Mouse (Mus musculus) B cell, adult 2 months (primary cell): ENCODE data around the gene Tsfm.
"Not testable (repeated sequence)": the region's sequence is repeated elsewhere in the genome, so short reads cannot be mapped to it uniquely, and the experiment has no call there.

Source experiments
- DNase-seq, 2 experiments: peaks; one replicate each; pipeline ENCODE4 v3.0.0; 2022

The Tsfm gene

DNA sequence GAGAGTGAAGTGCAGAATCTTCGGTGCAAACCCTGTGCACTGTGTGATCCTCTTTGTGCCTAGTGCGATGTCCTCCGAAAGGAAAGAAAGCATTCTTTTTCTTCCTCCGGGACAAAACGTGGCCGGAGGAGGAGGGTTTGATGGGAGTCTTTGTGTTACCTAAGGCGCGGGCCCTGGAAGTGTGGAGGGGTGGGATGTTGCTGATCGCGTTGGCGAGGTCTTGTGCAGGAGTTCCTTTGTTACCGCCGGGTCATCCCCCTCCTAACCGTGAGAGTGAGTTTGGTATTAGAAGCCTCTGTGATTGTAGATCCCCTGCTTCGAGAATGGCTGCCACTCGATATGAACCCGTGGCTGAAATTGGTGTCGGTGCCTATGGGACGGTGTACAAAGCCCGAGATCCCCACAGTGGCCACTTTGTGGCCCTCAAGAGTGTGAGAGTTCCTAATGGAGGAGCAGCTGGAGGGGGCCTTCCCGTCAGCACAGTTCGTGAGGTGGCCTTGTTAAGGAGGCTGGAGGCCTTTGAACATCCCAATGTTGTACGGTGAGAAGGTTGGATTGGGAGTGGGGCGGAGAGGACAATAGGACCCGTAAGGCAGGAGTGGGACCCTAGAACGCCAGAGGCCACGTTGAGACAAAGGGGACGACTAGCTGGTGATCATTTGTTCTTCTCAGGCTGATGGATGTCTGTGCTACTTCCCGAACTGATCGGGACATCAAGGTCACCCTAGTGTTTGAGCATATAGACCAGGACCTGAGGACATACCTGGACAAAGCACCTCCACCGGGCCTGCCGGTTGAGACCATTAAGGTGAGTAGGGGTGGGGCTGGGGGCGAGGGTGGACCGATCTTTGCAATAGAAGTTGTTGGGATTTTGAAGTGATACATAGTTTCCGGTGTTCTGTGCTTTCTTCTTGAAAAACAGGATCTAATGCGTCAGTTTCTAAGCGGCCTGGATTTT, 33.6 kb upstream of the Tsfm start:
- DNase-seq: no peak

DNA sequence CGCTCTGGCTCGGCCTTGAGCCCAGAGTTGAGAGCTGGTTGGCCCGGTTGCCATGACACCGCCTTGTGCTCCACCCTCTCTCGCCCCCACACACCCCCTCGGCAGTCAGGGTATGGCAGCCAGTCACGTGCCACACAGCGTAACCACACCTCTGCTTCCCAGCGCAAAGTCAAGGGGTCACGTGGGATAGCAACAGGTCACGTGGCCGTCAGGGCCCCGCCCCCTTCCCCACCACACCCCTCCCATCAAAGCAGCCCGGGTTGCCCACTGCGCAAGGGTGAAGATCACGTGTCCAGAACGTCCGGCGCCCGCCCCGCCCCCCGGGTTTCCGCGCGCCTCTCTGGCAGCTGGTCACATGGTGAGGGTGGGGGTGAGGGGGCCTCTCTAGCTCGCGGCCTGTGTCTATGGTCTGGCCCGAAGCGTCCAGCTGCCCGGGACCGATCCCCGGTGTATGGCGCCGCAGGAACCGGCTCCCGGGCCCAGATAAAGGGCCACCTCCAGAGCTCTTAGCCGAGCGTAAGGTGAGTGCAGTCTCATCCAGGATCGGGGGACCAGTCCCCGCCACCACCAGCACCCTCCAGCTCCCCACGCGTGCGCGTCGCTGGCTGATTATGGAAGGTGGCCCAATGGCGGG, 32.7 kb upstream of the Tsfm start, which contains the start of gene Cdk4:
Gene Cdk4 (plus strand): TSS at position 296 of the 634 bp plus-strand sequence.
- peak; percentile 96 to 98 for DNase-seq

DNA sequence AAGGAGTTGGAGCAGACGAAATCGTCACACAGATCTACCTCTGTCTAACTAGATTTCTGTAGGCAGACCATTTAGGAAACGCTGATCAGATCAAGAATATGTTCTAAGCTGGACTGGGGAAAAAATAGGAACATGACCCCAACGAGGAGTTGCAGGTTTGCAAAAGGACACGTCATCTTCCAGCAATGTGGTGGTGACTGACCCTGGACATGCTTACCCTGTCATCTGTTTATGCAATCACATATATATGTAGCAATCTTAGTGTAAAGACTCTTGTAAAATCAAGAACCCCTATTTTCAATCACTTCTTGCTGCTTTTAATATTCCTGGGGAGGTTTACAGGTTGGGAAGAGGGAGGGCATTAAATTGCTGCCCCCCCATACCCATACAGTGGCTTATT, 31.9 kb upstream of the Tsfm start:
- no peak for DNase-seq

DNA sequence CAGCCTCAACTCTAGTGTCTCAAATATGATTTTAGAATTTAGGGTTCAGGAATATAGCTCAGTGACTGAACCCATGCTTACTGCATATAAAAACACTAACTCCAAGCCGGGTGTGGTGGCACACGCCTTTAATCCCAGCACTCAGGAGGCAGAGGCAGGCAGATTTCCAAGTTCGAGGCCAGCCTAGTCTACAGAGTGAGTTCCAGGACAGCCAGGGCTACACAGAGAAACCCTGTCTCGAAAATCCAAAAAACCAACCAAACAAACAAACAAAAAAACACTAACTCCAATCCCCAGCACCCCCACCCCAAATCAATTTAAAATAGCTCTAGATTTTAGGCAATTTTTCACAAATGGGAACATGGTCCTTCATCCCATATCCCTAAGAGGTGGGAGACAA, 31.5 kb upstream of the Tsfm start:
- DNase-seq: not testable (repeated sequence)

DNA sequence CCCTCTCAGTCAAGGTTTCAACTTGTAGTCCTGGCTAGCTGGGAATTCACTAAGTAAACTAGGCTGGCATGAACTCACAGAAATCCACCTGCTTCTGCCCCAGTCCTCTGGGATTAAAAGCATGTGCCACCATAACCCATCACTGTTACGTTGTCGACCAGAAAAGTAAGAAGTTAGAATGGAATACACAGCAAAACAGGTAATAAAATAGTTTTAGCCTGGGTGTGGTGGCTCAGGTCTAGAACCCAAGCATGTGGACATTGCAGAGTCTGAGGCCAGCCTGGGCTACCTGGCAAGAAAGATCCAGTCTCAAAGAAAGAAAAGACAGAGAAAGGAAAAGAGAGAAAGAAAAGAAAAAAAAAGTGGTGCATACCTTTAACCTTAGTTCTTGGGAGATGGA, 30.9 kb upstream of the Tsfm start:
- no peak for DNase-seq

DNA sequence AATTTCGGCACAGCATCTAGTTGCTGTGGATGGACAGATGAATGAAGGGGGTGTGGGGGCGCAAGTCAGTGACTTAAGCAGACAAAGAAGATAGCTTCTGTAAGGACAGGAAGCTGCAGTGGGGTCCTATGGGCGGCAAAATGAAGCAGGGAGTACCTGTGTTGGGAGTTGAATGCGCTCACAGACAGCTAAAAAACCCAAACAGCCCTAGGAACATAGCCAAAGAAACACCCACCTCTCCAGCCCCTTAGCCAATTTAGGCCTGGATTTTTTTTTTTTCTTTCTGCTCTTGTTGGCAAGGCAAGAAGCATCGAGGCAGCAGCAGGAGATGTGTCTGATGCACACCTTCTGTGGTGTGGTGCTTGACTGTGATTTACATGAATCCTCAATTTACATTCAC, 30.4 kb upstream of the Tsfm start:
- DNase-seq: no peak

DNA sequence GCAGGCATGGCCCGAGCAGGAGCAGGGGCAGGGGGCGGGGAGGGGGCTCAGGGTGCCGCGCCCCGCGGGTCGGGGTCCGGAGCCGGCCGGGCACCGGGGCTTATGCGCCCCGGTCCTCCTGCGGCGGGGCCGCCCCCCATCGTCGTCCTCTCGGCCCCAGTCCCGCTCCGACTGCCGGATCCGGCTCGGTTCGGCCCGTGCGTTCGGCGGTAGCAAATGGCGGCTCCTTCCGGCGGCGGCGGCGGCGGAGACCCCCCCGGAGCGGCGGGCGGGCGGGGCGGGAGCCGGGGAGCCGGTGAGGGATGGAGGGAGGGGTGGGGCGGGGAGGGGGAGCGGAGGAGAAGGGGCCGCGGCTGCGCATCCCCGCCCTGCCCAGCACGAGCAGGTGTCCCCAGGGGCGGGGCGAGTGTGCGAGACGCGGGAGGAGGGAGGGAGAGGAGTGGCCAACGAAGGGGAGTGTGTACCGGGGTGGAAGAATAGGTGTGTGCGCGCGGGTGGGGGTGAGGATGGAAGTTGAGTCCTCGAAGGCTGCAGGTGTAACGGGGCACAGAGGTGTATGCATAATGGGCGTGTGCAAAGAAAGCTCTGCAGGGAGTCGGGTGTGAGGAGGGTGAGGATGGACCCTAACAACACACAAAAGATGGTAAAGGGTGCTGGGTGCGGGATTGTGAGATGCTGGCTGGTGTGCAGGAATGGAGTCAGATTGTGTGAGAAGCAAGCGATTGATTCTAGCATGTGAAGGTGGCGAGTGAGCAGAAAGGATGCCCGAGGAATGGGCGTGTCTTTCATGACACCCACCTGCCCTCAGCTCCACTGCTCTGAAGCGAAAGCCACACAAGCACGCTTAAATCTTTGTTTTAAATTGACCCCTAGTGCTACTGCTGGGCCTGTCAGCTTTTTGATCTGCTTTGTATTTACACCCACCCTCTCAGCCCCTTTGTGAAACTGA, 29.6 kb upstream of the Tsfm start, which contains the start of gene March9:
Gene March9 (minus strand): TSS at position 217 of the 949 bp plus-strand sequence.
- peak; percentile 69 to 74 for DNase-seq

DNA sequence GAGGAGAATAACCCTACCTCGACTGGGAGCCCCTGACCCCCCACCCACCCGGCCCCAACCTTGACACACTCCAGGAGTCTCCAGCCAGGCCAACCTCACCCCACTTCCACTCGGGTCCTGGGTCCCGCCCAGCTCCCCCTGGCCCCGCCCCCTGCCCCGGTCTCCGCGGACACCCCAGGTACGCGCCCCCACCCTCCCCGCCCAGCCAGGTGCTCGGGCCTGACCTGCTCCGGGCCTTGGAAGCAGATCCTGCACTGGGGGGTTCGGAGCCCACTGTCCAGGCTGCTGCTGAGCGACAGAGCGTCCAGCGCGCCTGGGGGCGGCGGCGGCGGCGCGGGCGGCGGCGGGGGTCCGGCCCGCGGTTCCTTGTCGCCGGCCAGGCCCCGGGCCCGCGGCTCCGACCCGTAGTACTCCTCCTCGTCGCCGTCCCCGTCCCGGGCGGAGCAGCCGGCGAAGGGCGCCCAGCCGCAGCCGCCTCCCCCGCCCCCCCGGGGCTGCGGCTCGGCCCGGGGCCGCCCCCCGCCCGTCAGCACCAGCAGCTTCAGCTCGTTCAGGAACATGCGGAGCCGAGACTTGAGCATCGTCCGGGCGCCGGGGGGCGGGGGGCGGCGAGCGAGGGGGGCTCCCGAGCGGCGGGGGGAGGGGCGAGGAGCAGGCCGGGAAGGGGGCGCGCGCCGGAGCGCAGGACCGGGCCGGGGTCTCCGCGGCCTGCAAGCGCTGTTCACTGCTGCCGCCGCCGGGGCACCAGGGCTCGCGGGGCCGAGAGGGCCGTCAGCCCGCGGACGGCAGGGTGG, 28.7 kb upstream of the Tsfm start:
- DNase-seq: peak in 1 of 2 experiments; percentile 20

DNA sequence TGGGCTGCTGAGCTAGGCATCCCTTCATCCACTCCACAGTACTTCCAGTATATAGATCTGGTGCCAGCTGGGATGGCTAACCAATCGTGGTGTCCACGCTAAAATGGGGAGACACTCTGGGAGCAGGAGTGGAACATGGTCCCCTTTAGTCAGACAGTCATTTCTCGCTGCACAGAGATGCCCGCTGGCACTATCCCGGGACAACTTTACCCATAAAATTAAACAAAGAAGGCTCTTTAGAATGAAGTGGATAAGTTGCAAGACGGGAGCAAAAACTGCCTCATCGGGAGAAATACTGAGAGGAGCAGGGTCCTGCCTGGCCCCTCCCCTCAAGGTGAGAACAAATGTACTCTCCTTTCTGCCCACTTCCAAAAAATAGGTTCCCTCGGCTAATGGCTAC, 28.1 kb upstream of the Tsfm start:
- peak in 1 of 2 experiments; percentile 25 for DNase-seq

DNA sequence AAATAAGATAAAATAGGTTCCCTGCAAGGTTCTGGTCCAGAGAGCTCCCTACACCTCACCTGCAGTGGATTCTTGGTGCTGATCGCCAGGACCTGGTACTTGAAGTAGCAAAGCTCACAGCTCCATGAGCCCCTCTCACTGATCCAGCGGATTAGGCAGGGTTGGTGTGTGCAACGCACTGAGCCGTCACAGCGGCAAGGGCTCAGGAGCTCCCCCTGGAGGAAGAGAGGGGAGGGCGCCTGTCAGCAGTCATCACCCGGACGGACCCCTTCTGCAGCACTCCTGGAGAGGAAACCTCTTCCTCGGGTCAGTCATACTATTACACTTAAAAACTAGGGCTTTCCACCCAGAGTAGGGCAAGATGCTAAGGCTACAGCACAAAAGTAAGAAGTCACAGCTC, 27.5 kb upstream of the Tsfm start:
- peak; percentile 89 to 91 for DNase-seq

DNA sequence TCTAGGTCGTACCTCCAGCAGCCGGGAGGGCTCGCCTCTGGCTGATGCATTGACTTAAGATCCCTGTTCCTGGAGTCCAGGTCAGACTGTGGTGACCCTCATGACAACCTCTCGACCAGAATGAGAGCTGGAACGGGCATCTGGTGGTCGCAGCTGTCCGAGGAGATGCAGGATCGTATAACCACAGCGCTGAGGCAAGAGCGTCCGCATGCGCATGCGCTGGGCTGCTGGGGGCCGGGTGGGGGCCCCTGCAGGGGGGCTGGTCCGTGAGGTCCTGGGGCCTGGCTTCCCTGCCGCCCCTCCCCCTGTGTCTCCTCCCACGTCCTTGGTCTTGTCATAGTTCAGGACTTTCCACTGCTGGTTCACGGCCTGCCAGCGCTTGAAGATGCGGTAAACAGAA, 25.9 kb upstream of the Tsfm start:
- no peak for DNase-seq

DNA sequence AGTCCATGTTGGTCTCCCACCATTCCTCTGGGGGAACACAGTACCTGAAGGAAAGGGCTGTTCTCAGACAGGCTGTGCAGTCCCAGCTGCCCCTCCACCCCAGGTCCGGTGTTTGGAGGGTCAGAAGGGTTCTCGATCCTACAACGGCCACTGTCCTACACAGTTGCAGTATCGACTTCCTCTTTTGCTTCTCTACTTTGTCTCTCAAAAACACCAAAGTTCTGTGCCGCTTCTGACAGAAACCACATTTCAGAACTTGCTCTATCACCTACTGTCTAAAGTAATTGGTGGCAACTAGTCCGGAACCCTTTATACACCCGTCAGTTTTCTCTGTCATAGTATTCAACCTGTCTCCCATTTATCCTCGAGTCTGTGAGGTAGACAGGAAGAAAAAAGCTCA, 24.8 kb upstream of the Tsfm start:
- DNase-seq: peak in 1 of 2 experiments; percentile 33

DNA sequence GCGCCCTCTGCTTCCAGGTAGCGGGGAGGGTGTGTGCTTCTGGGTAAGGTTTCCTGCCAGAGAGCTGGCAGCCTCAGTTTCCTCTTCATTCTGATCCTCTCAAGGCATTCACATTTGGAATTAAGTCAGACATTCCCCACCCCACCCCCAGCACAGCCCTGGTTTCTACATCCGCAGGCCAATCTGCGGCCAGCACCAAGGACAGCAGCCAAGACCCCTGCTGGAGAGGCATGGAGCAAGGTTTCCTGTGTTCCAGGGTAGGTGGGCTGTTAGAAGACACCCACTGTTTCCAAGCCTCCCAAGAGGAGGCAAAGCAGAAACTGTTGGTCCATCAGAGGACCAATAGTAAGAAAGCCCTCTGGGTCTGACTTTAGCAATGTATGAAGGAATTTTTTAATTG, 24.0 kb upstream of the Tsfm start:
- no peak for DNase-seq

DNA sequence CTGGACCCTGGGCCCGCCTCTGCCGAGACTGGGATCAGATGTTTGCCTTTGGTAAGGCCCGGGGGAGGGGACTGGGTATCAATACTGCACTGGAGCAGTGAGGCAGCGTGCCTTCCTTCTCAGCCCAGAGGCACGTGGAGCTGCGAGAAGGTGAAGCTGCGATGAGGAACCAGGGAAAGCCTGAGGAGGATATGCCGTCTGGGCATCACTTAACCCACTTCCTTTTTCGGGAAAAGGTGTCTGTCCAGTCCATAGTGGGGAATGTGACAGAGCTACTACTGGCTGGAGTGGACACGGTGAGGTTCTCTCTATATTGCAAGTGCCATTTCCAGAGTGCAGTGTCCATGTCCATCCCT, 19.5 kb upstream of the Tsfm start:
- DNase-seq: no peak

DNA sequence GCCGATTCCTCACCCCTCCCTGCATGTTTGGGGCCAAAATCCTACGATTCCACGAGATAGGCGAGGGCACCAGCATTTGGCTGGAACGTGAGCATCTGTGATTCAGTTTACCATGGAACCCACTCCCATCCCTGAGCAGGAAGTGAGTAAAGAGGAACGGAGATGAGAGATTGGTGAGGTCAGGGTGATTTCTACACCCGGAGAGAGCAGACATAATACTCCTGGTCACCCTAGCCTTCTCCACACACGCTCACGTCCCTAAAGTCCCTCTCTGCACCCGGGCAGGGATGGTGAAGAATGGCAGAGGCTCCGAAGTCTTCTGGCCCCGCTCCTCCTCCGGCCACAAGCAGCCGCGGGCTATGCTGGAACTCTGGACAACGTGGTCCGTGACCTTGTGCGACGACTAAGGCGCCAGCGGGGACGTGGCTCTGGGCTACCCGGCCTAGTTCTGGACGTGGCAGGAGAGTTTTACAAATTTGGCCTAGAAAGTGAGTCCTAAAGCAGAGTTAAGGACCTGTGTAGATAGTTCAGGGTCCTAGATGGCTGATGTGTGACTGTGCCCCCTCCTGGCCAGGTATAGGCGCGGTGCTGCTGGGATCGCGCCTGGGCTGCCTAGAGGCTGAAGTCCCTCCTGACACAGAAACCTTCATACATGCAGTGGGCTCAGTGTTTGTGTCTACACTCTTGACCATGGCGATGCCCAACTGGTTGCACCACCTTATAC, 18.9 kb upstream of the Tsfm start:
- peak in 1 of 2 experiments; percentile 31 for DNase-seq

DNA sequence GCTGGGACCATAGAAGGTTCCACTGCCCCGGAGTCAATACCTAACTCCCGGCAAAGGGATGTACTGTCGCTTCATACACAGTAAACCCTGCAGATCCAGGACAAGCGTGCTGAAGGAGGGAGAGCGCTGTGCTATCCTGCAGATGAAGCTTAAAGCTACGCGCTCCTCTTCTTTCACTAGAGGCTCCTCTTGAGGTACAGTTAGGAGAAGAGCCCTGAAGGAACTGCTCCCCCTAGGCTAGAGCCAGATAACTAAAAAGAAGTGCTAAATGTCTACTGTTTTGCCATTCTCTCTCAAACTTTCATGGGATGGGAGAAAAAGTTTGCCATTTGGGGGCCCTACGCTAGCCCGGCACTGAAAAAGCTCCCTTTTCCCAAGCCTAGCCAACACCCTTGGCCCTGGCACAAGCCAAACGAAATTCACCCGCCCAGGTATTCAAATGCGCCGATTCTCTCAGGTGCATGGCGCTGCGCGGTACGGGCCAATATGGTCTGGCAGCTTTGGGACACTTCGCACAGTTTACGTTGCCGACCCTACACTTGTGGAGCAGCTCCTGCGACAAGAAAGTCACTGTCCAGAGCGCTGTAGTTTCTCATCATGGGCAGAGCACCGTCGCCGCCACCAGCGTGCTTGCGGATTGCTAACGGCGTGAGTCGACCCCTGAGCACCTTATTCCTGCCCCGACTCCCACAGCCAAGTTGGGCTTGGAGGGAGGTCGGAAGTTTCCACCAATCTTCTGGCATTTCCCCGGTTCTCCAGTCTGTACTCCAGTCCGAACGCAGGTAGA, 18.2 kb upstream of the Tsfm start:
- DNase-seq: no peak

DNA sequence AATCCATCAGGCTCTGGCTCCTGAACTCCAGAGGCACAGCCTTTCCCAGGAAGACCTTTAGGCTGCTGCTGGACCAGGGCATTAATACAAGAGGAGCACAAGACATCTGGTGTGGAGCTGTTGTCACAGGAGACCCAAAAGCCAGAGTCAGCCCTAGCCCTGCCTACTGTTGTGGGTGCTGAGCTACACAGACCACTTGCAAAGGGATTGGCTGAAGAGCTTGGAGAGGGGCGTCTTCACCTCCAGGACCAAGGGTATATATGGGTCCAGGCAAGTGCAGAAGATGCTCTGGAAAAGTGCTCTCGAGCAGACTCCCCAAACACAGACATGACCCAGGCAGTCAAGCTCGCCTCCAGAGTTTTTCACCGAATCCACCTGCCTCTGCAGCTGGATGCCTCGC, 17.3 kb upstream of the Tsfm start, which contains the start of gene Cyp27b1:
Gene Cyp27b1 (plus strand): TSS at position 297 of the 400 bp plus-strand sequence.
- DNase-seq: no peak

DNA sequence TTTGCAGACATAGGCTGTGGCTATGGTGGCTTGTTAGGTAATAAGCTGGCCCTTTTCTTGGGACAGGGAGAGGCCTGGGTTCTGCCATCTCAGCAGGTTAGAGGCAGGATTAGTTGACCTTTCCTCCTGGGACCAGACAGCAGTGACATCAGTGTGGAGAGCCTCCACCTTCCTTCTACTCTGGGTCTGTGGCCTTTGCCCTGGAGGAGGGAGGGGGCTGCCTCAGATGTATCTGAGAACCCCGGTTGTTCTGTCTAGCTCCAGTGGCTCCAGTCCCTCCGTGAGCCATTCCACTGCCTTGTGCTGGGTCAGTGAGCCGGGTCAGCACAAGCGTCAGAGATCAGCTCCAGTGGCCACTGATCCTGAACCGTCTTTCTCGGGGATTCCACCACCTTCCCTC, 12.5 kb upstream of the Tsfm start:
- DNase-seq: no peak

DNA sequence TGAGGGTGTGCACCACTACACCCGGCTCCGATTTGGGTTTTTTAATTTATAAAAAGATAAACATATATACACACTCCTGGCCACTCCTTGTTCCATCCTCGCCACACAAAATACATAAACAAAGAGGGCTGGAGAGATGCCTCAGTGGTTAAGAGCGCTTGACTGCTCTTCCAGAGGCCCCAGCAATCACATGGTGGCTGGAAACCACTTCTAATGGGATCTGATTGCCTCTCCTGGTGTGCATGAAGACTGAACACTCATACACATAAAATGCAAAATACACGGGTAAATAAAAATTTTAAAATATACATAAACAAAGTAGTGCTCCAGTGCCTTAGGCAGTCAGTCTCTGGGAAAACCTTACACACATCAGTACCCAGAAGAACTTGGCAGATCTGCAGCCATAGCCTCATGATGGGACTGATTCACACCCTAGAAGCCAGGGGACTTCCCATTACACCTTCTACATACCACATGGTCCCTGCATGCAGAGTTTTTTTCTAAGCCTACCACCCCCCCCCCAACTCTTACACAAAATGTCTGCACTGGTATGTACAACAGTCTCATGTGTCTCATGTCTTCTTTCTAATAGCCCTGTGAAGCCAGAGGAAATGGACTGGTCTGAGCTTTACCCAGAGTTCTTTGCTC, 12.0 kb upstream of the Tsfm start:
- no peak for DNase-seq

DNA sequence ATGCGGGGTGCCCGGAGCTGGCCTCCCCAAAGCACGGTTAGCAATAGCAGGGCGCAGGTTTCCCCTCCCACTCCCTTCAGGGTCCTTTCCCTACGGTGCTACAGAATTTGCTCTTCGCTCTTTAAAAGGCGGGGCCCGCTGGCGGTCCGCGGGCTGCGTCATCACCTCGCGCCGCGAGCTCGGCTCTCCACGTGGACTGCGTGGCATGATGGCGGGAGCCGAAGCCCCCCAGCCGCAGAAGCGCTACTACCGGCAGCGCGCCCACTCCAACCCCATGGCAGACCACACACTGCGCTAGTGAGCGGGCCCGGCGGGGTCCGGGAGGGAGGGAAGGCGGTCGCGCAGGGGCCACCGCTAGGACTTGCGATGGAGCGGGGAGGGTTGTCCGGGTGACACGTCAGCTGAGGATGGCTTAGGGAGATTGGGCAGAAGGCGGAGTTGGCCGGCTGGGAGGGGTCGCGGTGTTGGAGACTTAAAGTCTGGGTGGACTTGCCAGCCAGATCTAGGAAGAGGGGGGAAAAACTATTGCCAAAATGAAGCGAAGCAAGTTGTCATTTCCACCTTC, 11.2 kb upstream of the Tsfm start:
- peak; percentile 90 to 92 for DNase-seq
